Comparison of ENCODE assay signal across 11 mouse cellular contexts in genomic region chr7:64895685-64896101, GRCm38 (mm10). TPM values are rescaled to one million over a fixed set of nuclear protein-coding genes. Genes with fewer than 3 reads are reported as not detected.
DNase-seq lines count a peak whose midpoint lies in the region; ATAC-seq and TF ChIP-seq lines count a peak whose summit lies in the region.
"Had no signal": no experiment of that assay in that cellular context is flagged by ENCODE, and none has a peak within 500 bp of the region (broad histone marks: within the 10 kb centered on the region; RNA-seq: fewer than 3 reads in every experiment).

No protein-coding gene starts in this region.

- H3K9me3 ChIP-seq in limb, embryonic 11.5 days (ENCODE audit: control insufficient read depth, low read length), result no peaks in the 10 kb centered on the region
- no peaks in the 10 kb centered on the region for H3K9me3 ChIP-seq in limb, embryonic 10.5 days (replicated peaks)
- H3K9me3 ChIP-seq in embryonic facial prominence, embryonic 13.5 days, result no peaks in the 10 kb centered on the region
- H3K9me3 ChIP-seq in limb, embryonic 14.5 days (ENCODE audit: control insufficient read depth, low read length), result no peaks in the 10 kb centered on the region
- H3K9me3 ChIP-seq: heart, embryonic 12.5 days had no signal

- H3K27ac ChIP-seq in limb, embryonic 11.5 days (replicated peaks; ENCODE audit: low read depth, low read length), result no peak overlapping the region
- no peak overlapping the region for H3K27ac ChIP-seq in limb, embryonic 10.5 days
- peak overlapping the region; percentile 28; the same call in 1 of the 2 replicates for H3K27ac ChIP-seq in embryonic facial prominence, embryonic 13.5 days
- H3K27ac ChIP-seq in limb, embryonic 14.5 days (replicated peaks; ENCODE audit: low read depth, low read length), result no peak overlapping the region
- H3K27ac ChIP-seq: left cerebral cortex, adult 2 months had no signal

- no peak overlapping the region for H3K4me3 ChIP-seq in limb, embryonic 11.5 days (ENCODE audit: low read depth, low read length)
- H3K4me3 ChIP-seq in limb, embryonic 10.5 days, result no peak overlapping the region
- no peak overlapping the region for H3K4me3 ChIP-seq in embryonic facial prominence, embryonic 13.5 days
- no peak overlapping the region for H3K4me3 ChIP-seq in limb, embryonic 14.5 days (replicated peaks; ENCODE audit: low read length)
- H3K4me3 ChIP-seq: heart, embryonic 12.5 days; left cerebral cortex, adult 2 months had no signal

- peak; percentile 73 for ATAC-seq in limb, embryonic 11.5 days (ENCODE audit: insufficient number of reproducible peaks, low FRiP score, low TSS enrichment, low read depth)
- ATAC-seq in embryonic facial prominence, embryonic 13.5 days (ENCODE audit: insufficient number of reproducible peaks, insufficient read depth, low FRiP score, low TSS enrichment, low read depth), result 0 out of 2 replicates have a peak, but pooled peaks have one; percentile 75
- peak; percentile 71; the same call in 1 of the 2 replicates for ATAC-seq in limb, embryonic 14.5 days (ENCODE audit: low FRiP score, low read depth)
- no peak for ATAC-seq in megakaryocyte progenitor cell, adult 5-6 weeks (replicated peaks; ENCODE audit: poor library complexity)

- no peaks in the 10 kb centered on the region for H3K4me1 ChIP-seq in limb, embryonic 11.5 days (ENCODE audit: control insufficient read depth, insufficient read depth, low read length)
- peaks cover 5% of the 10 kb centered on the region for H3K4me1 ChIP-seq in limb, embryonic 10.5 days
- peaks cover 10% of the 10 kb centered on the region for H3K4me1 ChIP-seq in embryonic facial prominence, embryonic 13.5 days
- H3K4me1 ChIP-seq in limb, embryonic 14.5 days (ENCODE audit: control insufficient read depth, insufficient read depth, low read length), result no peaks in the 10 kb centered on the region

- 35% methylated on average over 5 of the region's 5 CpGs for WGBS in limb, embryonic 11.5 days
- 49% methylated on average over 5 of the region's 5 CpGs for WGBS in limb, embryonic 10.5 days
- 30% methylated on average over 5 of the region's 5 CpGs for WGBS in embryonic facial prominence, embryonic 13.5 days
- 31% methylated on average over 5 of the region's 5 CpGs for WGBS in limb, embryonic 14.5 days

- no peak for TF ChIP-seq POLR2A in limb, embryonic 14.5 days (IDR thresholded peaks at IDR 0.05; ENCODE audit: borderline replicate concordance, extremely low read depth, insufficient read depth, insufficient read length)

- H3K27me3 ChIP-seq in limb, embryonic 11.5 days (ENCODE audit: control insufficient read depth, insufficient read depth, low read length), result no peaks in the 10 kb centered on the region
- H3K27me3 ChIP-seq in limb, embryonic 10.5 days (ENCODE audit: low read depth, poor library complexity, severe bottlenecking), result no peaks in the 10 kb centered on the region
- H3K27me3 ChIP-seq in embryonic facial prominence, embryonic 13.5 days, result no peaks in the 10 kb centered on the region
- H3K27me3 ChIP-seq in limb, embryonic 14.5 days (ENCODE audit: control insufficient read depth, insufficient read depth, low read length), result no peaks in the 10 kb centered on the region
- H3K27me3 ChIP-seq: heart, embryonic 12.5 days had no signal

- H3K36me3 ChIP-seq in limb, embryonic 11.5 days (ENCODE audit: control insufficient read depth, insufficient read depth, low read length), result no peaks in the 10 kb centered on the region
- H3K36me3 ChIP-seq in limb, embryonic 10.5 days, result no peaks in the 10 kb centered on the region
- H3K36me3 ChIP-seq in embryonic facial prominence, embryonic 13.5 days, result no peaks in the 10 kb centered on the region
- no peaks in the 10 kb centered on the region for H3K36me3 ChIP-seq in limb, embryonic 14.5 days (ENCODE audit: control insufficient read depth, insufficient read depth, low read length)
- H3K36me3 ChIP-seq: heart, embryonic 12.5 days had no signal

- no peak overlapping the region for H3K4me2 ChIP-seq in limb, embryonic 11.5 days (ENCODE audit: low read depth, severe bottlenecking)
- H3K4me2 ChIP-seq in embryonic facial prominence, embryonic 13.5 days, result no peak overlapping the region
- H3K4me2 ChIP-seq in limb, embryonic 14.5 days (replicated peaks; ENCODE audit: low read depth, low read length, severe bottlenecking), result no peak overlapping the region
- H3K4me2 ChIP-seq: heart, embryonic 12.5 days had no signal

- no peak overlapping the region for H3K9ac ChIP-seq in limb, embryonic 11.5 days (ENCODE audit: low read length)
- no peak overlapping the region for H3K9ac ChIP-seq in embryonic facial prominence, embryonic 13.5 days
- H3K9ac ChIP-seq in limb, embryonic 14.5 days (ENCODE audit: low read depth, low read length, severe bottlenecking), result no peak overlapping the region
- H3K9ac ChIP-seq: heart, embryonic 12.5 days had no signal

- DNase-seq in limb, embryonic 11.5 days (ENCODE audit: low spot score), result peak; percentile 24
- DNase-seq in limb, embryonic 10.5 days (ENCODE audit: low spot score), result no peak
- peak; percentile 53 for DNase-seq in brain, adult 2 months (ENCODE audit: low read depth, low spot score)
- DNase-seq in limb, embryonic 14.5 days (ENCODE audit: low spot score), result no peak
- no peak for DNase-seq in left cerebral cortex, adult 11 months (ENCODE audit: low spot score)
- DNase-seq in gastrocnemius, postnatal 4 days (ENCODE audit: low spot score in 2 of 2), result no peak
- DNase-seq: kidney, adult 11 months had no signal

RNA-seq across cellular contexts. Expression of gene Nsmce3, which starts 22.9 kb away (rescaled TPM):
- 11.3 and 11.6 TPM in 2 replicates for polyA plus RNA-seq in limb, embryonic 11.5 days (2014; fragmentation: Nextera tagmentation; extraction: Ambion mirVana)
- polyA plus RNA-seq in limb, embryonic 10.5 days (2016; fragmentation: Nextera tagmentation; extraction: Ambion mirVana), result 9.9 and 10.2 TPM in 2 replicates
- polyA plus RNA-seq in embryonic facial prominence, embryonic 13.5 days (2015; fragmentation: Nextera tagmentation; extraction: Ambion mirVana), result 13.3 and 14.1 TPM in 2 replicates
- polyA plus RNA-seq in limb, embryonic 14.5 days (2012; rRNA removed), result 7.1 and 8.0 TPM in 2 replicates
- polyA plus RNA-seq in limb, embryonic 14.5 days (2014; fragmentation: Nextera tagmentation; extraction: Ambion mirVana), result 11.3 and 12.4 TPM in 2 replicates
- total RNA-seq in gastrocnemius, postnatal 4 days (2021), result 1 to 10 TPM; 5.5 to 5.8 TPM
- total RNA-seq in megakaryocyte progenitor cell, adult 5-6 weeks (2015), result 5.3 and 6.0 TPM in 2 replicates
- total RNA-seq in megakaryocyte progenitor cell, adult 5-6 weeks (2017), result 5.5 and 5.8 TPM in 2 replicates

Comparison
In these comparisons a context has a peak if more than half of its experiments do, and no peak if none do; other contexts are left out.
1. DNase-seq: peak in limb, embryonic 11.5 days (single experiment) and brain, adult 2 months (single experiment); none in limb, embryonic 10.5 days (single experiment), limb, embryonic 14.5 days (single experiment), left cerebral cortex, adult 11 months (single experiment) and gastrocnemius, postnatal 4 days (0 of 2).